Mouse (Mus musculus) gastrocnemius, postnatal 14 days (tissue): Measurements from ENCODE around the gene Mfsd1. TPM values are rescaled to one million over a fixed set of nuclear protein-coding genes. Genes with fewer than 3 reads are reported as not detected.

Experiments
- DNase-seq: peaks from one replicate; pipeline ENCODE4 v3.0.0; 2021; ENCODE audit warnings: mixed read lengths
- intact Hi-C: fragments of 180-260 bp; cut with DNase I; formaldehyde crosslinking; loops from one replicate; pipeline ENCODE4 v1.15.1; 2025; ENCODE audit warnings: low total_unique reads
- total RNA-seq, 2 experiments: library from RNA; stranded (reverse); gene quantifications; 2 replicates each; pipeline ENCODE4 v1.2.3; 2021

The Mfsd1 gene
- total RNA-seq, 2 experiments from 2014 or later, result 19.2 to 22.5 TPM

GRCm38 (mm10) chr3:67587430-67587829 lies 4.9 kb downstream of the Mfsd1 start:
- intact Hi-C loops, result no loop called here

GRCm38 (mm10) chr3:67601616-67602138 lies 19.1 kb downstream of the Mfsd1 start:
- intact Hi-C loops, result no loop called here
- no peak for DNase-seq

More at GRCm38 (mm10) chr3:67587430-67587829, 4.9 kb downstream of the Mfsd1 start:
- peak; percentile 9 for DNase-seq

GRCm38 (mm10) chr3:67618222-67618621 lies 35.7 kb downstream of the Mfsd1 start:
- intact Hi-C loops, result no loop called here
- DNase-seq, result no peak

- no peak for DNase-seq
- intact Hi-C loops, result loop anchor here (5.0 kb wide), 1 partner anchor 428 kb away; no protein-coding TSS in a partner anchor
Observed at GRCm38 (mm10) chr3:67624629-67625028, 42.1 kb downstream of the Mfsd1 start.

GRCm38 (mm10) chr3:67643135-67643534 lies 60.6 kb downstream of the Mfsd1 start:
- intact Hi-C loops, result no loop called here
- DNase-seq, result no peak

GRCm38 (mm10) chr3:67645640-67646466 lies 63.3 kb downstream of the Mfsd1 start:
- intact Hi-C loops, result no loop called here
- DNase-seq, result no peak

Other genes starting within 250 kb of the Mfsd1 start
- gene Mlf1, start 208.6 kb upstream of the Mfsd1 start, total RNA-seq, result 100 to 1,000 TPM; 427 to 489 TPM
- gene Gm17402, start 207.6 kb upstream of the Mfsd1 start, total RNA-seq, result not detected
- gene Gfm1, start 152.6 kb upstream of the Mfsd1 start, total RNA-seq, result 10 to 100 TPM; 86.4 to 91.9 TPM
- 1 to 10 TPM; 8.2 to 9.9 TPM for gene Lxn, start 118.8 kb upstream of the Mfsd1 start, total RNA-seq
- 1 to 10 TPM; 1.5 to 2.5 TPM for gene Rarres1, start 67.2 kb upstream of the Mfsd1 start, total RNA-seq